Mouse (Mus musculus): ENCODE measurements around the gene Mylk2.

The Mylk2 gene

GRCm38 (mm10) chr2:152942898-152943515, 31.9 kb downstream of the Mylk2 start:
- in situ Hi-C loops (cut with MboI, MseI): no loop called here

GRCm38 (mm10) chr2:152943568-152943967, 32.4 kb downstream of the Mylk2 start:
- in situ Hi-C loops (cut with MboI, MseI): no loop called here

GRCm38 (mm10) chr2:152944013-152944412, 32.9 kb downstream of the Mylk2 start:
- in situ Hi-C loops (cut with MboI, MseI): no loop called here

- in situ Hi-C loops (cut with MboI, MseI): no loop called here
Measured at GRCm38 (mm10) chr2:152947098-152947497, 35.9 kb downstream of the Mylk2 start.

- in situ Hi-C loops (cut with MboI, MseI): no loop called here
Measured at GRCm38 (mm10) chr2:152948438-152949020, 37.4 kb downstream of the Mylk2 start.

GRCm38 (mm10) chr2:152950358-152951064, 39.4 kb downstream of the Mylk2 start:
- in situ Hi-C loops (cut with MboI, MseI): no loop called here

GRCm38 (mm10) chr2:152951065-152951849, 40.1 kb downstream of the Mylk2 start, which contains the start of gene Dusp15:
Gene Dusp15, minus strand, starts transcription at chr2:152951698.
- in situ Hi-C loops (cut with MboI, MseI): no loop called here

GRCm38 (mm10) chr2:152951850-152952720, 40.9 kb downstream of the Mylk2 start:
- in situ Hi-C loops (cut with MboI, MseI): no loop called here

GRCm38 (mm10) chr2:152958116-152958515, 47.0 kb downstream of the Mylk2 start:
- in situ Hi-C loops (cut with MboI, MseI): no loop called here

- in situ Hi-C loops (cut with MboI, MseI): no loop called here
Measured at GRCm38 (mm10) chr2:152962091-152962793, 51.1 kb downstream of the Mylk2 start, which contains the start of gene Ttll9. Gene Ttll9, plus strand, starts transcription at chr2:152962485.

GRCm38 (mm10) chr2:152965555-152965954, 54.4 kb downstream of the Mylk2 start:
- in situ Hi-C loops (cut with MboI, MseI): no loop called here
